Mouse (Mus musculus) liver, postnatal 0 days (tissue): ENCODE results near the gene Hist1h2bf. TPM values are rescaled to one million over a fixed set of nuclear protein-coding genes. Genes with fewer than 3 reads are reported as not detected.
"Not testable (repeated sequence)": the region's sequence is repeated elsewhere in the genome, so short reads cannot be mapped to it uniquely, and the experiment has no call there.

Experiments
- ATAC-seq: fragments of 200-750 bp; cut with Nextera tagmentation; 2 replicates; pipeline ENCODE4 v1.8.0; 2017; ENCODE audit warnings: mild to moderate bottlenecking, moderate library complexity
- DNase-seq: peaks from one replicate; pipeline ENCODE4 v3.0.0-alpha.2; 2016
- H3K27ac ChIP-seq: fragments of 300-500 bp; sonication (generic); 2 replicates; pipeline ENCODE4 v1.5.1; 2014; ENCODE audit warnings: antibody characterized with exemption, moderate library complexity, mild to moderate bottlenecking, low read depth
- H3K27me3 ChIP-seq: fragments of 300-500 bp; sonication (generic); 2 replicates; pipeline ENCODE4 v1.6.1; 2014; ENCODE audit warnings: low read length, control low read depth, mixed read lengths; ENCODE audit not compliant: insufficient read depth
- H3K36me3 ChIP-seq: fragments of 300-500 bp; sonication (generic); replicated peaks from 2 replicates; pipeline ENCODE4 v1.6.1; 2014; ENCODE audit warnings: mild to moderate bottlenecking, control low read depth, low read length, moderate library complexity, mixed read lengths; ENCODE audit not compliant: insufficient read depth
- H3K4me1 ChIP-seq: fragments of 300-500 bp; sonication (generic); 2 replicates; pipeline ENCODE4 v1.6.1; 2014; ENCODE audit warnings: antibody characterized with exemption, mild to moderate bottlenecking, control low read depth; ENCODE audit not compliant: insufficient read depth
- H3K4me2 ChIP-seq: fragments of 300-500 bp; sonication (generic); 2 replicates; pipeline ENCODE4 v1.6.1; 2014; ENCODE audit warnings: low read depth, mild to moderate bottlenecking, low read length, moderate library complexity, mixed read lengths
- H3K4me3 ChIP-seq: fragments of 300-500 bp; sonication (generic); 2 replicates; pipeline ENCODE4 v1.5.1; 2014; ENCODE audit warnings: low read depth, low read length
- H3K9ac ChIP-seq: fragments of 300-500 bp; sonication (generic); replicated peaks from 2 replicates; pipeline ENCODE4 v1.6.1; 2014; ENCODE audit warnings: mild to moderate bottlenecking, moderate library complexity
- H3K9me3 ChIP-seq: fragments of 300-500 bp; sonication (generic); 2 replicates; pipeline ENCODE4 v1.6.1; 2016; ENCODE audit warnings: mild to moderate bottlenecking, control low read depth, low read length, mixed read lengths
- CTCF ChIP-seq: sonication (generic); IDR thresholded peaks from 2 replicates; pipeline ENCODE4 v1.5.1; 2016; ENCODE audit warnings: antibody characterized with exemption, low read depth
- EP300 ChIP-seq: IDR thresholded peaks from 2 replicates; pipeline ENCODE4 v1.6.1; 2016; ENCODE audit warnings: antibody characterized with exemption, low read depth, mild to moderate bottlenecking
- WGBS: fragments of 180-500 bp; shearing (Covaris S2); extraction: QIAGEN DNeasy Blood & Tissue Kit; methylation state at CpG from one replicate; pipeline ENCODE4 v1.1.7; 2014; ENCODE audit not compliant: insufficient replicate concordance; 5-methylcytosine and 5-hydroxymethylcytosine counted together
- polyA plus RNA-seq: library from polyadenylated mRNA; unstranded; fragments of >200 nt; fragmentation: Nextera tagmentation; extraction: Ambion mirVana; gene quantifications from 2 replicates; pipeline ENCODE4 v1.2.1, GENCODE M21; 2015

Hist1h2bf gene
- polyA plus RNA-seq, 1 experiment from 2014 or later: 5.8 TPM

DNA sequence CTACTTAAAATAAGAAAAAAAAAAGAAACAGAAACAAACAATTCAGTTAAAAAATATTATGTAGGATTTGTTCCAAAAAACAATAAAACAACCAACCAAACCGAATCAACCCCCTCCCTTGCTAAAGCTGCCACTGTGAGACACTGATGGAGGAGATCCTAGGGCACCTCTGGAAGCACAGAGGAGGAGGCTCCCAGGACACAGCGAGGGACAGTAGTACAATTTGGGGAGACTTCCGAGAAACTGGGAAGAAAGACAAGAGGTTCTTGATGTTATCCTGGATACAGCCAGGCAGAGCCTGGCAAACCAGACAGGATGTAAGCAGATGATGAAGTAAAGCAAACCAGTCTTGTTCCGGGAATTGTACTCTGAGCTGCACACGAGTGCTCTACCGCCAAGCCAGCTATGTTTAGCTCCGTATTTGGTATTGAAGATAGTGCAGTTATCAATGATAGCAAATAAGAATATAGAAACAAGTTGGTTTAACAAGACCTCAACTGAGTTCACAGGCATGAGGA is 29.2 kb upstream of the Hist1h2bf start:
- no peaks in the 10 kb centered on the region for H3K9me3 ChIP-seq
- 63% methylated on average over 7 of the region's 7 CpGs for WGBS
- TF ChIP-seq CTCF: no peak
- TF ChIP-seq EP300: no peak
- H3K9ac ChIP-seq: peak overlapping the region; percentile 38; the same call in 1 of the 2 replicates
- ATAC-seq (no peak), DNase-seq (no peak)
- H3K27me3 ChIP-seq: no peaks in the 10 kb centered on the region
- no peaks in the 10 kb centered on the region for H3K36me3 ChIP-seq
- no peaks in the 10 kb centered on the region; the same call in 1 of the 2 replicates for H3K4me1 ChIP-seq
- H3K4me3 ChIP-seq: no peak overlapping the region
- no peak overlapping the region; the same call in 1 of the 2 replicates for H3K27ac ChIP-seq
- H3K4me2 ChIP-seq: no peak overlapping the region

DNA sequence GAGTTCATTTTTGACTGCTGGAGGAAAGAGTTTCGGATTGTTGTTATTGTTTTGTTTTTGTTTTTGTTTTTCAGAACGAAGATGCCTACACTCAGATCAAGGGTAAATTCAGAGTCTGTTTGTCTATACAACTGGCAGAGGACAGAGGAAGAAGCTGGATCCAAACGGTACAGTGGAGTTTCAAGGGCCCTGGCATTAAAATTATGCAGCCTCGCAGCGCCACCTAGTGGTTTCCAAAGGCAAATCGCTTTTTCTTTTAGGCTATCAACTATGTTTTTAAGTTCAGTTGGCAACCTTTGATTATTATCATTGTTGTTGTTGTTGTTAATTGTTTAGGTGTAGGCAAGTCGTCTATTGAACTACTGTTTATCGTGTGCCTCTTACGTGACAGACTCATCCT is 24.0 kb upstream of the Hist1h2bf start:
- TF ChIP-seq EP300 (no peak; the same call in 1 of the 2 replicates), CTCF (peak; percentile 92)
- H3K4me1 ChIP-seq: peaks cover 27% of the 10 kb centered on the region
- ATAC-seq (peak; percentile 20; the same call in 1 of the 2 replicates), DNase-seq (peak; percentile 89)
- 7% methylated on average over 9 of the region's 9 CpGs for WGBS
- H3K27me3 ChIP-seq: no peaks in the 10 kb centered on the region
- no peak overlapping the region for H3K9ac ChIP-seq
- no peak overlapping the region for H3K27ac ChIP-seq
- no peaks in the 10 kb centered on the region for H3K9me3 ChIP-seq
- H3K4me2 ChIP-seq: no peak overlapping the region
- H3K4me3 ChIP-seq: no peak overlapping the region
- H3K36me3 ChIP-seq: no peaks in the 10 kb centered on the region

GRCm38 (mm10) chr13:23595622-23596372 is 21.8 kb upstream of the Hist1h2bf start:
- Histone ChIP-seq H3K36me3 (no peaks in the 10 kb centered on the region), H3K27me3 (no peaks in the 10 kb centered on the region), H3K4me2 (peak overlapping the region; percentile 47), H3K4me3 (no peak overlapping the region), H3K4me1 (peaks cover 30% of the 10 kb centered on the region), H3K9ac (peak overlapping the region; percentile 54), H3K27ac (peak overlapping the region; percentile 84), H3K9me3 (no peaks in the 10 kb centered on the region)
- TF ChIP-seq CTCF: no peak
- TF ChIP-seq EP300: peak; percentile 92
- WGBS: 60% methylated on average over 7 of the region's 7 CpGs
- DNase-seq (peak; percentile 40), ATAC-seq (peak; percentile 97)

- Histone ChIP-seq H3K36me3 (no peaks in the 10 kb centered on the region), H3K9me3 (no peaks in the 10 kb centered on the region), H3K9ac (peak overlapping the region; percentile 54), H3K27me3 (no peaks in the 10 kb centered on the region), H3K27ac (peak overlapping the region; percentile 84), H3K4me1 (peaks cover 30% of the 10 kb centered on the region), H3K4me3 (no peak overlapping the region), H3K4me2 (peak overlapping the region; percentile 47)
- 54% methylated on average over 2 of the region's 2 CpGs for WGBS
- no peak for TF ChIP-seq CTCF
- no peak for TF ChIP-seq EP300
- DNase-seq (no peak), ATAC-seq (no peak)
Measured at GRCm38 (mm10) chr13:23595185-23595584, 21.2 kb upstream of the Hist1h2bf start.

DNA sequence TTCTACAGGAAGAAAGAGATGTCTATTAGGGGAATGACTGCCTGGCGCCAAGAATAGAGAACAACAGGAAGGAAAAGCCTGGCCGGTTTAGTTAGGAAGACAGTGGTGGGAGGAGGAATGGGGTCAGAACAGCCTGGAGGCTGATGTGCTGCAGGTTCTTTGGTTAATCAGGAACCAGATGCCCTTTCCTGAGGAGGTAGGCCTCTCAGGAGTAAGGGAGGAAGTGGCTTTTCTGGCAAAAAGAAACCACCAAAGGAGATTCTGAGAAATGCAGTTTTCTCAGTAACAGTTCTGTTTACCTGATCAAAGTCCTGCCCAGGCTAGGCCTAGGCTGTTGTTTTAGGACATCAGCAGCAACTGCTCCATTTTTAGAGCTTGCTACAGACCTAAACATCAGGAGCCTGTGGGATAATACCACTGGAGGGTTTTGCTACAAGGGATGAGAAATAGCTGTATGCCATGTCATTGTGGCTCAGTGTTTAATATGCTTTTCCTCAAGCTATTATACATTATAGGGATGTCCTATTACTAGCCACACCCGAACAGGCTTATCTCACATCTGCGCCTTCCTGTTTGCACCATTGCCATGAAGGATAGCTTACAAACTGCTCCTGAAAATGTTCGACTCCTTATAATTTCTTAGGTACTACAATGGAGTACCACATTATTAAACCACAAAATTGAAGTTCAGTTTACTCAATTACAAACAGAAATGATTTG is 19.2 kb upstream of the Hist1h2bf start:
- WGBS: 19% methylated on average over 5 of the region's 5 CpGs
- TF ChIP-seq CTCF: no peak
- Histone ChIP-seq H3K4me2 (peak overlapping the region; percentile 24), H3K4me1 (peaks cover 35% of the 10 kb centered on the region), H3K9ac (0 out of 2 replicates have a peak overlapping the region, but pooled peaks have one; percentile 42), H3K27me3 (no peaks in the 10 kb centered on the region), H3K9me3 (no peaks in the 10 kb centered on the region), H3K4me3 (no peak overlapping the region), H3K27ac (peak overlapping the region; percentile 78), H3K36me3 (no peaks in the 10 kb centered on the region)
- DNase-seq: no peak
- ATAC-seq: no peak

GRCm38 (mm10) chr13:23592614-23593013 is 18.6 kb upstream of the Hist1h2bf start:
- no peak for ATAC-seq
- Histone ChIP-seq H3K27me3 (no peaks in the 10 kb centered on the region), H3K4me2 (no peak overlapping the region), H3K9me3 (no peaks in the 10 kb centered on the region), H3K4me1 (peaks cover 35% of the 10 kb centered on the region), H3K36me3 (no peaks in the 10 kb centered on the region), H3K9ac (no peak overlapping the region), H3K27ac (peak overlapping the region; percentile 78), H3K4me3 (no peak overlapping the region)
- 75% methylated on average over 7 of the region's 7 CpGs for WGBS
- no peak for DNase-seq
- TF ChIP-seq EP300: no peak
- no peak for TF ChIP-seq CTCF

DNA sequence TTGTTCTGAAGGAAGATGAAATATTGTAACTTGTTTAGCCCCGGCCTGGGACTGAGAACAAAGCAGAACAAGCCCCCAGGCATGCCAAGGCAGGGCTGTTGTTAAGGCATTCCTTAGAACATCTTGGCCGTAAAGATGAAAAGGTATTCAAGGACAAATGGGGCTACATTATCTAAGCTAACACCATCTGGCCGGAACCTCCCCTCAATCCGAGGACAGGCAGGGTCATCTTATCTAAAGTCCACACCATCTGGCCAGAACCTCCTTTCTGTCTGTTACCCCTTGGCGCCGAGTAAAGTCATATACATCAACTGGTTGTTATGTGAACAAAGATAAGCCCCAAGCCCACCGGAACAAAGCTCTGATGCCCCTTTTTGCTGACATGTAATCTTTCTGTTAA is 17.9 kb upstream of the Hist1h2bf start:
- H3K9me3 ChIP-seq, H3K27ac ChIP-seq, ATAC-seq: not testable (repeated sequence)

More for the DNA sequence above, 17.9 kb upstream of the Hist1h2bf start:
- DNase-seq, H3K27me3 ChIP-seq, H3K36me3 ChIP-seq, H3K4me3 ChIP-seq, H3K4me2 ChIP-seq, H3K9ac ChIP-seq: not testable (repeated sequence)
- 65% methylated on average over 7 of the region's 7 CpGs for WGBS
- H3K4me1 ChIP-seq: peaks cover 33% of the 10 kb centered on the region
